Mouse (Mus musculus): ENCODE data around the gene Rasa2. TPM values are rescaled to one million over a fixed set of nuclear protein-coding genes. Genes with fewer than 3 reads are reported as not detected.
"Not testable (repeated sequence)": the region's sequence is repeated elsewhere in the genome, so short reads cannot be mapped to it uniquely, and the experiment has no call there.

Gene Rasa2
- total RNA-seq, 4 experiments from 2014 or later: 2.1 to 3.3 (median 2.4) TPM

- DNase-seq (ENCODE audit: low spot score in 2 of 2): no peak
These were observed 101.3 kb downstream of the Rasa2 start for GRCm38 (mm10) chr9:96529961-96530673.

- DNase-seq (ENCODE audit: low spot score in 2 of 2): no peak
These were observed 105.4 kb downstream of the Rasa2 start for GRCm38 (mm10) chr9:96526011-96526410.

- DNase-seq (ENCODE audit: low spot score in 2 of 2): no peak
These were observed 106.4 kb downstream of the Rasa2 start, which contains the start of gene Gm28729 for GRCm38 (mm10) chr9:96524972-96525506. Gene Gm28729, minus strand, starts transcription at chr9:96525264.

- DNase-seq (ENCODE audit: low spot score in 2 of 2): no peak
These were observed 108.3 kb downstream of the Rasa2 start for GRCm38 (mm10) chr9:96523148-96523547.

- not testable (repeated sequence) for DNase-seq (ENCODE audit: low spot score in 2 of 2)
These were observed 109.8 kb downstream of the Rasa2 start for GRCm38 (mm10) chr9:96521574-96521973.

- no peak for DNase-seq (ENCODE audit: low spot score in 2 of 2)
These were observed 114.0 kb downstream of the Rasa2 start for GRCm38 (mm10) chr9:96517429-96517828.

GRCm38 (mm10) chr9:96516806-96517205 is 114.6 kb downstream of the Rasa2 start:
- DNase-seq (ENCODE audit: low spot score in 2 of 2): no peak

- DNase-seq (ENCODE audit: low spot score in 2 of 2): no peak
These were observed 115.7 kb downstream of the Rasa2 start for GRCm38 (mm10) chr9:96515737-96516136.

- DNase-seq (ENCODE audit: low spot score in 2 of 2): no peak
These were observed 117.1 kb downstream of the Rasa2 start for GRCm38 (mm10) chr9:96514278-96514677.

- DNase-seq (ENCODE audit: low spot score in 2 of 2): no peak
These were observed 125.4 kb downstream of the Rasa2 start for GRCm38 (mm10) chr9:96506011-96506498.

GRCm38 (mm10) chr9:96505156-96505555 is 126.3 kb downstream of the Rasa2 start:
- DNase-seq (ENCODE audit: low spot score in 2 of 2): no peak

- DNase-seq (ENCODE audit: low spot score in 2 of 2): no peak
These were observed 127.1 kb downstream of the Rasa2 start for GRCm38 (mm10) chr9:96504116-96504895.

GRCm38 (mm10) chr9:96502856-96503610 is 128.4 kb downstream of the Rasa2 start:
- no peak for DNase-seq (ENCODE audit: low spot score in 2 of 2)

- no peak for DNase-seq (ENCODE audit: low spot score in 2 of 2)
These were observed 130.2 kb downstream of the Rasa2 start for GRCm38 (mm10) chr9:96501217-96501616.

GRCm38 (mm10) chr9:96493212-96493611 is 138.2 kb downstream of the Rasa2 start:
- no peak for DNase-seq (ENCODE audit: low spot score in 2 of 2)

GRCm38 (mm10) chr9:96491810-96492209 is 139.6 kb downstream of the Rasa2 start:
- DNase-seq (ENCODE audit: low spot score in 2 of 2): peak in 1 of 2 experiments; percentile 7

Other genes starting within 250 kb of the Rasa2 start
- gene Rnf7, start 152.9 kb downstream of the Rasa2 start, total RNA-seq (2022): 10 to 100 TPM; 70.5 to 81.9 (median 77.8) TPM
- gene Gm28729, start 106.4 kb downstream of the Rasa2 start, total RNA-seq (2022): under 1 TPM in 1 of 4 experiments, not detected in 3; 0.15 TPM
- gene Zbtb38, start 121.2 kb upstream of the Rasa2 start, total RNA-seq (2022): 10 to 100 TPM; 32.6 to 33.9 (median 32.9) TPM